Mouse (Mus musculus): ENCODE results near the gene Anapc2. TPM values are rescaled to one million over a fixed set of nuclear protein-coding genes. Genes with fewer than 3 reads are reported as not detected.

Gene Anapc2
- 10 to 100 TPM; 38.4 to 40.7 TPM for total RNA-seq (2021)

DNA sequence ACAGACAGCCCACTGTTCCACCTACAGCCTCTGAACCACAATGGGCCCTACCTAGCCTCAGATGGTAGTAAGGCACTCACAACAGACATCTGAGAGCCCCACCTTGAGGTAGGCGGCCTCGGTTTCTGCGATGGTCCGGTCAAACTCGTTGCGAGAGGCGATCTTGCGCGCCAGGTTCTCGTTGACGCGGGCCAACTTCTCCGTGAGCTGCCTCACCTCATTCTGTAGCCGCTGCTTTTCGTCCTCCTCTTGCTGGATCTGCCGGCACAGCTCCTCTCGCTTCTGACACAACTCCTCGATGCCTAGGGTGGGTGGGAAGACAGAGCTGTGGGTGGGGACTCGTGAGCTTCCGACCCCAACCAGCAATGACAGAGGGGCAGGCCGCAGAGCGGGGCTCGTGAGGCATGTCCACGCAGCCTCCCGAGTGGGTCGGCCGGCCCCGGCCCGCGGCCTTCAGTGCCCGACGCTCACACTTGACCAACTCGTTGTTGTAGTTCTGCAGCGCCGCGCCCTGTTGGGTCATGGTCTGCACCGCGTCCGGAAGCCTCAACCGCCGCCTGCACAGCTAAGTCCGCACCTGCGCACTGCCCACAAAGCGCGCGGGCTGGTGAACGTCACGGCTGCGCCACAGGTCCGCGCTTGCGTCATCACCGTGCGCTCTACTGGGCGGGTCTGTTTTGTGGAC lies at the start of gene Anapc2, which contains the start of gene Ssna1:
Gene Anapc2, plus strand, starts transcription at position 652 of the 685 bp plus-strand sequence.
Gene Ssna1, minus strand, starts transcription at position 612 of the 685 bp plus-strand sequence.
- peak; percentile 93 for DNase-seq (ENCODE audit: low spot score)
- intact Hi-C loops (cut with DNase I), result loop anchor here (5.0 kb wide), 1 partner anchor 60 kb away; the partner anchor contains the start of gene Man1b1

DNA sequence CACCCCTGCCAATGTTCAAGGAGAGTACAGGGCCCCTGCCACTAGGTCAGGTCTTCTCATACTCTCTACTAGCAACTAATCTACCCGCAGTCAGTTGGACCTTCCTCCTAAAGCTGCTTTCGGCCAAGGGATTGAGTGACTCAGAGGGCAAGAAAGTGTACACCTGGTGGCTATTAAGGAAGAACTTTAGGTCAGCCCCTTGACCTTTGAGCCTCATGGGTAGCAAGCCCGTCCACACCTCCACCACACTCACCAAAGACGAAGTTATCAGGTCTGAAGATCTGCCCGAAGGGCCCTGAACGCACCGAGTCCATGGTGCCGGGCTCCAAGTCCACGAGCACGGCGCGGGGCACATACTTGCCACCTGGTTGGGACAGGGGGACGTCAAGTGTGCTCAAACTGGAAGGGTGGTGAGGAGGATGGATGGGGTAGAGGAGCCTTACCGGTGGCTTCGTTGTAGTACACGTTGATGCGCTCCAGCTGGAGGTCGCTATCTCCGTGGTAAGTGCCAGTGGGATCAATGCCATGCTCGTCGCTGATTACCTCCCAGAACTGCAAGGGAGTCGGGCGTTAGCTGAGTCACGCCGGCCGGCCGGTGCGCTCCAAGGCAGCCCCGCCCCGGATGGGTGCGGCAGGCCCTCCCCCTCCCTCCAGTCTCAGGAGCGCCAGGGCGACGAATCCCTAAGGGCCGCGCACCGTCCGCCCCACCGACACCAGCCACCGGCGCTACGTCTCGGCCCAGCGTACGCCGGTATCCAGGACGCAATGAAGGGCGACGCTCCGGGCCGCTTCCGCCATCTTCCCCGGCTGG lies 48.4 kb upstream of the Anapc2 start:
- DNase-seq (ENCODE audit: low spot score), result peak; percentile 76
- intact Hi-C loops (cut with DNase I), result loop anchor here (2.0 kb wide), 1 partner anchor 13 kb away; the partner anchor contains the start of gene Nelfb

DNA sequence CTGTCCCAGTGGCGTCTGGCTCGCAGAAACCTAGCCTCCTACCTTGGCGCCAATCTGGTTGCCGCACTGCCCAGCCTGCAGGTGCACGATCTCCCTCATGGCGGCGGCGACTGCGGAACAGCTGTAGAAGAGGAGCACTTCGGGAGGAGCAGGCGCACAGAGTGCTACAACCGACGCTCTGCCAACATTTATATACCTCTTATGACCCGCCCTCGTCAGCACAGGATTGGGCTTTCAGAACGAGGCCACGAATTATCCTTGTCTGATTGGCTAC lies 47.8 kb upstream of the Anapc2 start, which contains the start of gene Tubb4b:
Gene Tubb4b, minus strand, starts transcription at position 211 of the 274 bp plus-strand sequence.
- no peak for DNase-seq (ENCODE audit: low spot score)
- intact Hi-C loops (cut with DNase I), result loop anchor here (2.0 kb wide), 1 partner anchor 14 kb away; the partner anchor contains the start of gene Nelfb

DNA sequence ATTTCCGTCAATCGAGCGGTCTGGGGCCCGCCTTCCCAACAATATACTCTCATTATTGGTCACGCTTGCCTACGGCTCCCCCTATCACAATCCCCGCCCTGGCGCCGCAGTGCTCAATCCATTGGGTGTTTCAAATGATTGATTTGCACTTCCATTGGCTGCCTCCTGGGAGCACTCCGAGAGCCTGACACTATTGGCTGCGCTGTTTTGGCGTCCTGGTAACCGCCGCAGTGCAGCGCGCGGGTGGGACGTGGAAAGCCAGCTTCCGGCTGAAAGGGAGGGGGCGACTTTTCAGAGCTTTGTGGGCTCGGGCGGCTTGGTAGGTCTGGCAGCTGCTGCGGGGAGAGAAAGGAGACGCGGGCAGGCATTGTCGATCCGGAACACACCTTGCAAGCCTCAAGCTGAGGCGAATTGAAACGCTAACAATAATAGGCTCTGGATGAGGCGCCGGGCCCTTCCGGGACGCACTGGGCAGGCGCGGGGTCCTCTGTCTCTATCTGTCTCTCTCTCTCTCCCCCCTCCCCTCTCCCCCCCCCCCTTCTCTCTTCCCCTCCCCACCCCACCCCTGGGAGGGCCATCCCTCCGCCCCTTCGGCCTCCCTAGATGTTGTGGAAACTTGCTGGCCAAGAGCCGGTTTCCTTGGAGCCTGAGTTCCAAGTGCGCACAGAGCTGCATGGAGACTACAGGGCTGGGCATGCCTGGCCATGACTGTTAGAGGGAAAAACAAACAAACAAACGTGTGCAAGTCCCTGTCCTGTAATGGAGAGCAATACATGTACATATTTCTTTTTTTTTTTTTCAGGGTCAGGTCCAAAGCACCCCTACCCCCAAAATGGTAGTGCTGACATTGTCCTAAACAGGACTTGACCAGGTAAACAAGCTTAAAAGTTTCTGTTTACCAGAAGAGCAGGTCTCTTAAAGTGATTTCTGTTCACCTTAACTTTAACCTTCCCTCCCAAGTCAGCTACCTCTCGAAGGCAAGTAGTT lies 47.2 kb upstream of the Anapc2 start:
- peak; percentile 99 for DNase-seq (ENCODE audit: low spot score)
- intact Hi-C loops (cut with DNase I), result loop anchor here (2.0 to 5.0 kb wide), 2 partner anchors 14 to 67 kb away; partner anchors contain the start of gene Nelfb

DNA sequence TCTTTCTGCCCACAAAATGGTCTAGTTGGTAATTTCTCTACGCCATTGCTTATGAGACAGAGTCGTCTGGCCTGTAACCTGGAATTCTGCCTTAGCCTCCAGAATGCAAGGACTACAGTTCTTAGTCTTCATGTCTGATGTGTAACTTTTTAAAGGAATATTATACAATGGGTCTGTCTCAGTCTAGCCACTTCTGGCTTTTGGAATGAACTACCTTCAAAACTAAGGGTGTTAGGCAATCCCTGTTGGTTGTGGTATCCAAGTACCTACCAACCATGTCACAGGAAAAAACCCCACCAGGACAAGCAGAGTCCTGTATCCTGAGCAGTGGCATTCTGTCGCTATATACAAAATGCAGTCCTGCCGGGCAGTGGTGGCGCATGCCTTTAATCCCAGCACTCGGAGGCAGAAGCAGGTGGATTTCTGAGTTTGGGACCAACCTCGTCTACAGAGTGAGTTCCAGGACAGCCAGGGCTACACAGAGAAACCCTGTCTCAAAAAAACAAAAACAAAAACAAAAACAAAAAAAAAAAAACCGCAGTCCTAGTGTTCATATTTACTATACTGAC lies 46.4 kb upstream of the Anapc2 start:
- intact Hi-C loops (cut with DNase I), result loop anchor here (2.0 to 5.0 kb wide), 2 partner anchors 15 to 66 kb away; partner anchors contain the start of gene Nelfb
- no peak for DNase-seq (ENCODE audit: low spot score)

DNA sequence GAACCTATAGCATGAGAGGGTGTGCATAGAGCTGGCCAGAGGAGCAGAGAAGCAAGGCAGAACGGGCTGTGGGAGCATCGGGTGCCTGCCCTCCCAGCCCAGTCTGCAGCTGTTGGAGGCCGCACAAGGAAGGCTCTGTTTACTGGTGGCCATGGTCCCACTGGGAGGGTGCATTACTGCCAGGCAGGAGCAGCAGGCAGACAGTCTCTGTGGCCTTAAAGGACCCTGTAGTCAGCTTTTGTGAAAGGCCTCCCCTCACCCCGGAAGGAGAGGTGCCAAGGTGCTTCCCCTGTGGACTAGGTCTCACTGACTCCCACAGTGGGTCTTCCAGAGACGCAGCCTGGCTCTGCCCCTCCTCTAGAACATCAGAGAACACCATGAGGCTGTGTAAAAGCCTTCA lies 45.4 kb upstream of the Anapc2 start:
- intact Hi-C loops (cut with DNase I), result loop anchor here (5.0 kb wide), 1 partner anchor 65 kb away; no protein-coding TSS in a partner anchor
- DNase-seq (ENCODE audit: low spot score), result no peak

DNA sequence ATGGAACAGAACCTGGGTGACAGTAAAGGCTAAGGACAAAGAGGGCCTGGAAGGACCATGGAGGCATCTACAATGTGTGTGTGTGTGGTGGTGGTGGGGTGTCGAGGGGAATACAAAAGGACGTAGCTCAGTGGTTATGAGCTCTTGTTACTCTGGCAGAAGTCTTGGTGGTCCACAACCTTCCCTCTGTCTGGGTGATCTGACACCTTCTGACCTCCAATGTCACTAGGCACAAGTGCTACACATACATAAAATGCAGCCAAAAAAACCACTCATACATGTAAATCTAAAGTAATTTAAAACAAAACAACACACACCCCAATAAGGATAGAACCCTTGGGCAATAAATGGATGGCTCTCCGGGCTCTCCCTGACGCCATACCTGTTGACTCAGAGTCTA lies 44.9 kb upstream of the Anapc2 start:
- intact Hi-C loops (cut with DNase I), result loop anchor here (5.0 kb wide), 1 partner anchor 65 kb away; no protein-coding TSS in a partner anchor
- DNase-seq (ENCODE audit: low spot score), result no peak

DNA sequence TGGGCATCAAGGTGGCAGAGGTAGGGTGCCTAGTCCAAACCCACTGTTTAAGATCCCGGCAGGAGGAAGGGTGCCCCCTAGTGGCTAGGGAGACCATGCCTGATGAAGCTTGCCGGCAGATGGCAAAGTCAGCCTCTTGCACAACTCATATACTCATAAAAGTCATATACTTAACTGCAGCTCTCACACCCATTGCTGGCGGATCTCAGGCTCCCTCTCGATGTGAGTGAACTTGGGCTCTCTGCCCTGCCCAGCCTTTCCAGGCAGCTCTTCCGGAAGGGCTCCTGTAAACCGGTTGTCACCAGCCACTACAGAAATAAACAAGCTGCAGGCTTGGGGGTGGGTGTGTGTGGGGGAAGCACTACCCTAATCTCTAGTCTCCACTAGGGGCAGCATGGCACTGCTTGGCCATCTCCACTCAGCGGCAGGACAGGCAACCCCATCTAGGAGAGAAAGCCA lies 43.8 kb upstream of the Anapc2 start:
- intact Hi-C loops (cut with DNase I), result loop anchor here (1.0 to 5.0 kb wide), 3 partner anchors 24 to 64 kb away; no protein-coding TSS in a partner anchor
- DNase-seq (ENCODE audit: low spot score), result peak; percentile 76

DNA sequence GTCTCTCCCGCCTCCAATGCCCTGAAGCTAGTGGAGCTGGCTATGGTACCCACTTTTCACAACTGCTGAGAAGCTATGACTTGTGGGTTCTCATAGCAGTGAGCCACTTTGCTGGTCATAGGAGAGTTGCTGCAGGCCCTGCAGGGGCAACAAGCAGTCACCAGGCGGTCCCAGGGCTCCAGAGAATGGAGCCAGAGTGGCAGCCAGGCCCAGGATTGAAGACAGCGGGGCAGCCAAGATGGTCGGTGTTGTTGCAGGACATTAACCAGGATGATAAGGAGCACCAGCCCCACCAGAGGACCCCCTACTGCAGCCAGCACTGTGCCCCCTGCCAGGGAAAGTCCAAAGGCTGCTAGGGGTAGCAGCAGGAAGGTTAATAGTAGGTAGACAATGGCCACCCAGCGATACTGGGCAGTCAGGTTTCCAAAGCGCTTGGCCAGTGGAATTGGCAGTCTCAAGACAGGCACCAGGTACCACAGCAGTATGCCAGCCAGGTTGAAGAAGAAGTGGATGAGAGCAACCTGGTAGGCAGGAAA lies 43.2 kb upstream of the Anapc2 start:
- no peak for DNase-seq (ENCODE audit: low spot score)
- intact Hi-C loops (cut with DNase I), result loop anchor here (1.0 to 5.0 kb wide), 3 partner anchors 24 to 63 kb away; no protein-coding TSS in a partner anchor

DNA sequence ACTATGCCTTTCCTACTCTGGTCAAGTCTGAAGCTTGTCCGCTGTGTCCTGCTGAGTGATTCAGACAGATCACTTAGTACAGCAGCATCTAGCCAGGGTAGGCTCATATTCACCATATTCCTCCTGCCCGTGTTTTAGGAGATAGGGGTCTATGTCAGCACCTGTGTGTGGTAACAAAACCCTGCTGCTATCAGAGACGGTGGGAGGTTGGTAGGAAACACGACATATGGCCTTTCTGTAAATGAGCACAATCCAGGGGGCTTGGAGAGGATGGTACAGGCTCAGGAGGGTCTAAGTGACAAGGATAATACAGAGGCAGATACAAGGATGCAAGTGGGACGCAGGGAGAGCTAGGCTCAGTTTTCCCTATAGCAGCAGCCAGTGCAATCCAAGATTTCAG lies 42.7 kb upstream of the Anapc2 start:
- no peak for DNase-seq (ENCODE audit: low spot score)
- intact Hi-C loops (cut with DNase I), result loop anchor here (2.0 to 5.0 kb wide), 2 partner anchors 23 to 63 kb away; no protein-coding TSS in a partner anchor

DNA sequence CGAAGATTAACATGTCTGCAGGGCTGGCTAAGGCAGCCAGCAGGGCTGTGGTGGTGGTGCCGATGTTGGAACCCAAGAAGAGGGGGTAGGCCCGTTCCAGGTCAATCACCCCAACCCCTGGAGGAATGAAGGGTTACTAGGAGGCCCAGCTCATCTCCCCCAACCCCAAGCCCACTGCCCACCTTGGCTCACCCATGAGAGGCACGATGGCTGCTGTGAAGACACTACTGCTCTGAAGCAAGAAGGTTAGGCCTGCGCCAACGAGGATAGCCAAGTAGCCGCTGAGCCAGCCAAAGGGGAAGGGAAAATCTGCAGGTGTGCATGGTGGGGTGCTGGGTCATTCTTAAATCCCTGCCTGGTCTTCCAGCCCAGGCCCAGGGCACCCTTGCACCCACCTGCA lies 41.7 kb upstream of the Anapc2 start:
- DNase-seq (ENCODE audit: low spot score), result no peak
- intact Hi-C loops (cut with DNase I), result no loop called here

DNA sequence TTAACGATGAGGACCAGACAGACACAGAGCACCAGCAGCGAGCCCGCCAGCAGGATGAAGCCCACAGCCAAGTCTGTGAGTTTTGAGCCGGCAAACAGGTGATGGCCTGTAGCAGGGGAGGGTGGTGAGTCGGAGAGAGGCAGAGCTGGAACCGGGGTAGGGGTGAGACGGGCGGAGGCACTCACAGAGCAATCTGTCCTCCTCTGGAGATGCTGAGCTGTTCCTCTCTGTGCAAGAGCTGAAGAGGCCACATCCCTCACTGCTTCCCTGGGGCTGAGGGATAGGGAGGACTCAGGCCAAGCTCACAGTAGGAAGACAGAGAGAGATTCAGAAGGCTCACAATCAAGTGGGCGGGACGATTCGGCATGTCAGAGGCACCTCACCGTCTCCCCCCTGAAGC lies 41.2 kb upstream of the Anapc2 start:
- no peak for DNase-seq (ENCODE audit: low spot score)
- intact Hi-C loops (cut with DNase I), result no loop called here

DNA sequence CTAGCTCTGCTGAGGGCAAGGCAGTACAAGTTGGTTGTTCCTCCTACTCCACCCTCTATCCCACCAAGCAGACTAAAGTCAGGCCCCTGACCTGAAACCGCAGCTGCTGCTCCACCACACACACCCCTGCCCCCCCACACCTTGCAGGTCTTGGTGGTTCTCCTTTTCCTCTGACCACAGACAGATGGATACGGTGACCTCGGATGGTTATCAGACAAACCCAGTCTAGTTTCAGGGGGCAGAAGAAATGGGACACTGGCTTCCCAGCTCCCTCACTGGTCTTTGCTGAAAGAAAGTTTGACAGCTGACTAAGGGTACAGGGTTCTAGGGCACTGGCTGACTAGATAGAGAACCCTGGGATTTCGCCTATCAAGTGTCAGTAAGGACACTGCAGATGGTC lies 38.9 kb upstream of the Anapc2 start:
- DNase-seq (ENCODE audit: low spot score), result no peak
- intact Hi-C loops (cut with DNase I), result no loop called here

DNA sequence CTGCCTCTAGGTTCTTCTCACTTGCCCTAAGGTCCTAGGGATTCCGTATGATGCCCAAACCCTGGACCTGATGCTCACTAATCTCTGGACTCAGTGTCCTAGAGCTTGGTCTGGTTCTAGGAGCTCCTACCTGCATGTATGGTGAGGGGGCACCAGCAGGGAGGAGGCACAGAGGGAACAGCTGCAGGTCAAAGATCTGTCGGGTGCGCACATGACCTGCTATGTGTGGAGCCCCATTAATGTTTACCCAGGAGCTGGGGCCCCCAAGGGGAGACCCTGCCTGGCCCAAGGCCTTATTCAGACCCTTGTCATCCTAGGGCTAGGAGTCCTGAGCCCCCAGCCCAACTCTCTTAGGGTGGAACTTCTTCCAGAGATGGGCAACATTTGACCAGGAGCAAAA lies 38.2 kb upstream of the Anapc2 start, which contains the start of gene Slc34a3:
Gene Slc34a3, minus strand, starts transcription at position 315 of the 400 bp plus-strand sequence.
- intact Hi-C loops (cut with DNase I), result no loop called here
- no peak for DNase-seq (ENCODE audit: low spot score)

DNA sequence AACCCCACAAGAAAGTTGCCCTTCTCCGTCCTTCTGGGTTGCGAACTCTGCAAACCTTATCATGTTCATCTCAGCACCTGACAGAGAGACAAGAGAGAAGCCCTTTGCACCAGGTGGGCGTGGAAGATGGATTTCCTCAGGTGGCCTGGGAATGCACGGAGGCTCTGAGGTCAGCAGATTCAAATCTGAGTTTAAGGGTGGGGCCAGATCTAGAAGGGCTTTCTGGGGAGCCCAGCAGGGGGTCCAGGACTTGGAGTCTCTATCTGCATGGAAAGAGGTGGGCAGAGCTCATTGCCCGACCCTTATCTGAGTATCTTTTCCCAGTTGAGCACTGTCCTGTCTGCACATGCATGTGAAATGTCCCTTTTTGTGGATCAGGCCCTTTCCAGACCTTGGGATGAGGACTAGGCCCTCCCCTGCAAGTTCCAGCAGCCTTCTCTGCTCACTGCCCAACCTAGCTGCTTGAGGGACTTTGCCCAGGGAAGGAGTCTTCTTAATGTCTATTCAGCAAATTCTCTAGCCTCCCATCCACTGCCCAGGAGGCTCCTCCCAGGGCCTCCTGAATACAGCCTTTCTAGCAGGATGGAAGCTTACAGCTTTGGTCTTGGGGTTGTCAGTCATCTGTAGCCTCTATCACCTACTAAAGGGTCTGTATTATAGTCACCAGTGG lies 37.6 kb upstream of the Anapc2 start:
- no peak for DNase-seq (ENCODE audit: low spot score)
- intact Hi-C loops (cut with DNase I), result no loop called here

DNA sequence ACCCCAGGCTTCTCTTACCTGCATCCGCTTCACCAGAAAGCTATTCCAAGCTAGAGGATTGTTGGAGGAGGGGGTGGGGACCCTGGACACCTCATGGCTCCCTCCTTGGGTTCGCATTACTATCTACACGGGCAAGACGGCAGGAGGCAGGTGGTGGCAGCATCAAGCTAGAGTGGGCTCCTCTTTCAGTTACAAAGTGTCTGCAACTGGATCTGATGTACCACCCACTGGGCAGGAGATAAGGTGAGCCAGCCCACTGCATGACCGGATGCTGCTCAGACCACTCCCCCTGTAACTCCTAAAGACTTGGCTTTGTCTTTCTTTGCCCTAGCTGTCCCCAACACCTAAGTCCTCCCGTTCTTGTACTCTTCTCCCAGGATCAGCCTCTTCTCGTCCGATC lies 35.7 kb upstream of the Anapc2 start, which contains the start of gene Rnf224:
Gene Rnf224, minus strand, starts transcription at position 174 of the 400 bp plus-strand sequence.
- no peak for DNase-seq (ENCODE audit: low spot score)
- intact Hi-C loops (cut with DNase I), result no loop called here

DNA sequence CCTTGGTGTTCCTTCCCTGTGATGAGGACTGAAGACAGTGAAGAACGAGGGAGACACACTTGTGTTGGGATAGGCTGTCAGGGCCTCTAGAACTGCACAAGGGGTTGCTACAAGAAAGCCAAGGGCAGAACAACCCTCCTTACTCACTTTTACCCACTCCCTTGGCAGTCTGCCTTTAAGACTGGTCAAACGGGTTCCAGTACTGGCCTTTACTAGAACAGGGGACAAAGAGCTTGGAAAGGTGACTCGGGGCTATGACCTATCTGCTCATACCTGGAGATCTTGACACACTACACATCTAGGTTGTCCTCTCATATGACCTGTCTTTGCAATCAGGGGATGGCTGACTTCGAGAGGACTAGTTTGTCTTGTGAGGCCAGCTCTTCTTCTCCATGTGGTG lies 34.8 kb upstream of the Anapc2 start:
- no peak for DNase-seq (ENCODE audit: low spot score)
- intact Hi-C loops (cut with DNase I), result no loop called here

DNA sequence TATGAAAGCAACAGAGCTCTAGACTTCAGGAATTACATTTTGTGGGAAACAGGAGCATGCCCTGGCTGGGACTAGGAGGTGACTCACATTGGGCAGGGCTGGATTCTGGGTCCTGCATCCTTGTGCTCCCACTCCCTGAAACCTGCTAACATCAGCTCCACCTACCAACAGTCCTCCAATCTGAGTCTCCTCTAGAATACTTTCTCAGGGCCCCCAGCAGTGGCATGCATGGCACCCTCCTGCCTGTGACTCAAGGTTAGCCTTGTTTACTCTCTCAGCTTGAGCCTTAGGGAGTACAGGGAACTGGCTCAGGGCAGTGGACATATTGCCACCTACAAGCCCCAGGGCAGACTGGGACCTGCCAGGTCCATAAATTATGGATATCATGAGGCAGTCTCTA lies 34.2 kb upstream of the Anapc2 start:
- DNase-seq (ENCODE audit: low spot score), result no peak
- intact Hi-C loops (cut with DNase I), result no loop called here
